Mouse (Mus musculus): ENCODE measurements around the gene Zbtb26. TPM values are rescaled to one million over a fixed set of nuclear protein-coding genes. Genes with fewer than 3 reads are reported as not detected.

Zbtb26 gene
- polyA plus RNA-seq, 1 experiment from 2014 or later: 4.5 TPM

DNA sequence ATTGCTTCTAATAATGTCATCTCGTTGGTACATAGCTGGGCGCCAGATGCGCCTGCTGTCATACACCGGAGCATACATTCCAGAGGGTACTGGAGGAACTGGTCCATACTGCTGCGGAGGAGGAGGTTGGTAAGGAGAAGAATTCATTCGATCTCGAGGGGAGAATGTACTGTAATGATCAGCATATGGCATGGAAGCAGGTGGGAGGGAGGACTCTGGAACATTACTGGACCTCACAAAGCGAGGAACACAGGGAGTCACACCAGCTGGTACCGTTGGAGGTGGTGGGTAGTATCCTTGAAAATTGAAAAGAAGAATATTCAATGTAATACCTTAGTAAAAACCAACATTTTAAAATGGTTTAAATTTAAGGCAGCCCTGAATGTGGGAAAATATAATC lies 60.0 kb downstream of the Zbtb26 start:
- WGBS: 96% methylated on average over 9 of the region's 9 CpGs
- Histone ChIP-seq H3K4me2 (ENCODE audit: low read depth, low read length) (no peak overlapping the region), H3K4me1 (ENCODE audit: control insufficient read depth, insufficient read depth, low read length) (no peaks in the 10 kb centered on the region), H3K27me3 (replicated peaks; ENCODE audit: control insufficient read depth, insufficient read depth, low read length) (no peaks in the 10 kb centered on the region), H3K4me3 (ENCODE audit: low read length) (no peak overlapping the region), H3K27ac (ENCODE audit: low read length) (no peak overlapping the region), H3K9ac (ENCODE audit: low read depth, low read length) (no peak overlapping the region), H3K9me3 (ENCODE audit: control insufficient read depth, low read length) (no peaks in the 10 kb centered on the region), H3K36me3 (ENCODE audit: control insufficient read depth, insufficient read depth, low read length) (0 out of 2 replicates have a peak, but pooled peaks cover 6% of the 10 kb centered on the region)
- ATAC-seq: no peak

Other genes with a start within 250 kb of the Zbtb26 start
- not detected in 2 replicates for gene Olfr366, start 231.6 kb downstream of the Zbtb26 start, polyA plus RNA-seq (2015; fragmentation: Nextera tagmentation; extraction: Ambion mirVana)
- gene Olfr368, start 116.6 kb downstream of the Zbtb26 start, polyA plus RNA-seq (2015; fragmentation: Nextera tagmentation; extraction: Ambion mirVana): not detected in 2 replicates
- 30.1 and 30.6 TPM in 2 replicates for gene Pdcl, start 83.8 kb downstream of the Zbtb26 start, polyA plus RNA-seq (2015; fragmentation: Nextera tagmentation; extraction: Ambion mirVana)
- gene Rc3h2, start 20.2 kb downstream of the Zbtb26 start, polyA plus RNA-seq (2015; fragmentation: Nextera tagmentation; extraction: Ambion mirVana): 8.3 and 8.6 TPM in 2 replicates
- gene Zbtb6, start within 50 bp of the Zbtb26 start, polyA plus RNA-seq (2015; fragmentation: Nextera tagmentation; extraction: Ambion mirVana): 6.1 TPM in 2 replicates
- 23.3 and 27.2 TPM in 2 replicates for gene Rabgap1, start 144 bp upstream of the Zbtb26 start, polyA plus RNA-seq (2015; fragmentation: Nextera tagmentation; extraction: Ambion mirVana)
- 0.46 and 0.64 TPM in 2 replicates for gene Gpr21, start 73.2 kb upstream of the Zbtb26 start, polyA plus RNA-seq (2015; fragmentation: Nextera tagmentation; extraction: Ambion mirVana)

All from intestine, embryonic 16.5 days (tissue).